Mouse (Mus musculus) midbrain, embryonic 13.5 days (tissue): ENCODE measurements around the gene 9930111J21Rik1. TPM values are rescaled to one million over a fixed set of nuclear protein-coding genes. Genes with fewer than 3 reads are reported as not detected.
"Not testable (repeated sequence)": the region's sequence is repeated elsewhere in the genome, so short reads cannot be mapped to it uniquely, and the experiment has no call there.

Source experiments
- ATAC-seq: fragments of 200-750 bp; cut with Nextera tagmentation; 2 replicates; pipeline ENCODE4 v1.8.0; 2017; ENCODE audit warnings: mild to moderate bottlenecking, moderate TSS enrichment, moderate library complexity
- H3K27ac ChIP-seq: fragments of 300-500 bp; sonication (generic); 2 replicates; pipeline ENCODE4 v1.5.1; 2015; ENCODE audit warnings: inconsistent platforms, mild to moderate bottlenecking, moderate library complexity
- H3K27me3 ChIP-seq: fragments of 300-500 bp; sonication (generic); 2 replicates; pipeline ENCODE4 v1.6.1; 2015; ENCODE audit warnings: mild to moderate bottlenecking, inconsistent platforms
- H3K36me3 ChIP-seq: fragments of 300-500 bp; sonication (generic); 2 replicates; pipeline ENCODE4 v1.6.1; 2015; ENCODE audit warnings: mild to moderate bottlenecking, inconsistent platforms
- H3K4me1 ChIP-seq: fragments of 300-500 bp; sonication (generic); replicated peaks from 2 replicates; pipeline ENCODE4 v1.6.1; 2015; ENCODE audit warnings: inconsistent platforms
- H3K4me2 ChIP-seq: fragments of 300-500 bp; sonication (generic); replicated peaks from 2 replicates; pipeline ENCODE4 v1.6.1; 2015; ENCODE audit warnings: moderate library complexity, mild to moderate bottlenecking, inconsistent platforms
- H3K4me3 ChIP-seq: fragments of 300-500 bp; sonication (generic); replicated peaks from 2 replicates; pipeline ENCODE4 v1.5.1; 2015; ENCODE audit warnings: mild to moderate bottlenecking, inconsistent platforms
- H3K9ac ChIP-seq: fragments of 300-500 bp; sonication (generic); replicated peaks from 2 replicates; pipeline ENCODE4 v1.6.1; 2015; ENCODE audit warnings: mild to moderate bottlenecking, inconsistent platforms
- H3K9me3 ChIP-seq: fragments of 300-500 bp; sonication (generic); 2 replicates; pipeline ENCODE4 v1.6.1; 2016; ENCODE audit warnings: mild to moderate bottlenecking, inconsistent platforms
- WGBS: fragments of 180-500 bp; shearing (Covaris S2); methylation state at CpG from one replicate; pipeline ENCODE4 v1.1.7; 2015; 5-methylcytosine and 5-hydroxymethylcytosine counted together
- polyA plus RNA-seq: library from polyadenylated mRNA; unstranded; fragments of >200 nt; fragmentation: Nextera tagmentation; extraction: Ambion mirVana; gene quantifications from 2 replicates; pipeline ENCODE4 v1.2.1, GENCODE M21; 2015

9930111J21Rik1 gene
- polyA plus RNA-seq, 1 experiment from 2014 or later: 0.24 TPM

DNA sequence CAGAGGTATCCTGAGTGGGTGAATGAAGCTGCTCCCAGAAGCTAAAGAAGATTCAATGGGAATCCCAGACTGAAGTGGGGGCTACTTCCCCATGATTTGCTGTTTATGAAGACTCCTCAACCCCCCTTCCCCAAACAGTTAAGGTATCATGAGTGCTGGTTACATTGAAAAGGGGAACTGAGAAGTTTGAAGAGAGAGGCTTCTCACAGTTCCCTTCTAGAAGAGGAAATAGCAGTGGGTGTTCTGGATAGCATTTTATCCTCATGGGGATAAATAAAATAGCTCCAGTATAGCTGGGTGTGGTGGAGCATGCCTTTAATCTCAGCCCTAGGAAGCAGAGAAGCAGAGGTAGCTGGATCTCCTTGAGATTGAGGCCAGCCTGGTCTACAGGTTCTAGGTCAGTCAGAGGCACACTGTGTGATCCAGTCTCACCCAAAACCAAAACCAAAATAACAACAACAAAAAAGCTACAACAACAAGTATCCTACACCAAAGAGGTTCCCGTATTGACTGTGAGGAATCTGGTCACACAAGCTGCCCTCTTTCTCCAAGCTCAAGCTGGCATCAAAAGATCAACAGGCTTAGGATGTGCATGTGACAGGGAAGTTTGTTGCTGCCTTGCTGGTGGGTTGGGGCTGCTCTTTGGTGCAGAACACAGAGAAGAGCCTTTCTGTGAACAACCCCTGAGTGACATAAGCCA lies 808 bp downstream of the 9930111J21Rik1 start, which contains the start of gene Olfr56:
Olfr56 (plus strand) TSS at position 650 of the 700 bp plus-strand sequence.
- H3K9me3 ChIP-seq, H3K27ac ChIP-seq, H3K9ac ChIP-seq, ATAC-seq, H3K4me2 ChIP-seq, H3K4me1 ChIP-seq, H3K27me3 ChIP-seq, H3K36me3 ChIP-seq, H3K4me3 ChIP-seq: not testable (repeated sequence)
- no CpG with 5 or more reads among the region's 1 CpGs for WGBS

DNA sequence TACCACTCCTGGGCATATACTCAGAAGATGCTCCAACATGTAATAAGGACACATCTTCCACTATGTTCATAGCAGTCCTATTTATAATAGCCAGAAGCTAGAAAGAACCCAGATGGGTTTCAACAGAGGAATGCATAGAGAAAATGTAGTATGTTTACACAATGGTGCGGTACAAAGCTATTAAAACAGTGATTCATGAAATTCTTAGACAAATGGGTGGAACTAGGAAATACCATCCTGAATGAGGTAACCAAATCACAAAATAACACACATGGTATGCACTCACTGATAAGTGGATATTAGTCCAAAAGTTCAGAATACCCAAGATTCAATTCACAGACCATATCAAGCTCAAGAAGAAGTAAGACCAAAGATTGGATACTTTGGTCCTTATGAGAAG lies 4.5 kb downstream of the 9930111J21Rik1 start:
- not testable (repeated sequence) for H3K4me3 ChIP-seq, H3K36me3 ChIP-seq, H3K9ac ChIP-seq, H3K9me3 ChIP-seq, H3K27ac ChIP-seq, H3K27me3 ChIP-seq, ATAC-seq, H3K4me1 ChIP-seq, H3K4me2 ChIP-seq
- no CpG with 5 or more reads among the region's 1 CpGs for WGBS

DNA sequence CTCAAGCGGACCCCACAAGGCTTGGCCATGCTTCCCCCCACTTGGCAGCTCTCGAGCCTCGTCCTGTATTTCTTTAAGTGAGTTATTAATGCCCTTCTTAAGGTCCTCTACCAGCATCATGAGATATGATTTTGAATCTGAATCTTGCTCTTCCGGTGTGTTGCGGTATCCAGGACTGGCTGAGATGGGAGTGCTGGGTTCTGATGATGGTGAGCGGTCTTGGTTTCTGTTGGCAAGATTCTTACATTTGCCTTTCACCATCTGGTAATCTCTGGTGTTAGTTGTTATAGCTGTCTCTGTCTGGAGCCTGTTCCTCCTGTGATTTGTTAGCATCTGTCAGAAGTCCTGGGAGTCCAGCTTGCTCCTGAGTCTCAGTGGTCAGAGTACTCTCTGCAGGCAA lies 33.1 kb downstream of the 9930111J21Rik1 start, which contains the start of gene Psme2b:
Psme2b (minus strand) TSS at position 101 of the 400 bp plus-strand sequence.
- H3K9me3 ChIP-seq, H3K4me2 ChIP-seq, H3K27ac ChIP-seq, H3K4me3 ChIP-seq, ATAC-seq, H3K36me3 ChIP-seq, H3K27me3 ChIP-seq, H3K4me1 ChIP-seq, H3K9ac ChIP-seq: not testable (repeated sequence)
- WGBS: 95% methylated on average over 6 of the region's 6 CpGs

DNA sequence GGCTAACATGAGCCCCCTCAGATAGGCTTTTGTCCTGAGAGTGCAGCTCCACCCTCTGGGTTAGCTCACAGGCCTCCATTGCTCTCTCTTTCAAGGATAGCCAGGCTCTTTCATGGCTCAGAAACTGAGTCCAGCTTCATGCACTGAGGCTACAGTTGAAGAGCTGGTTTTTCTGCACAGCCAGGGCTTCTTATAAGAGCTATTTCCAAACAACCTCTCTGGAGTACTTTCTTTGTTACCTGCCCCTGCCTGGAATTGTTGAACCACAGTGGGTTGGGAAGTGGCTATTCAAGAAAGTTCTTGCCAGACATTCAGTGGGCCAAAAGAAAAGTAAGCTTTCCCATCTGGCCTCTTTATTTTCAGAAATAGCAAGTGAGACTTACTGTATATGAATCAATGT lies 39.9 kb downstream of the 9930111J21Rik1 start:
- H3K4me2 ChIP-seq, H3K36me3 ChIP-seq, ATAC-seq, H3K27me3 ChIP-seq, H3K4me3 ChIP-seq, H3K4me1 ChIP-seq, H3K27ac ChIP-seq, H3K9me3 ChIP-seq, H3K9ac ChIP-seq: not testable (repeated sequence)

DNA sequence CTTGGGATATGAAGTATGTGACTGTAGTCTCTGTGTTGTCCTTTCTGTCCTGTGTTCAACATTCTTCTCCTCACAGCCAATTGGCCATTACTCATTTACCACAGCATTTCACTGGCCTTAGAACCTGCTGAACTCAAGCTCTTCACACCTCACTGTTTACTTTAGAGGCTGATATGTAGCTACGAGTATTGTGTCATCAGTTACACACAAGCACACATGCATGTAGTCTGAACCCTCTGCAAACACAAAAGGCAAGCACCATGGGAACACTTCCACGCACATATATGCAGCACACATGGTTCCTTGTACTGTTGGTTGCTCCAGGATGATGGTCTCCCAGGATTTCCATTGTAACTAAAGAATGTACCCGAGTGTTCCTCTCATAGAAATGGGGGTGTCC lies 43.9 kb downstream of the 9930111J21Rik1 start:
- not testable (repeated sequence) for H3K4me1 ChIP-seq, H3K9ac ChIP-seq, H3K4me2 ChIP-seq, ATAC-seq, H3K4me3 ChIP-seq, H3K27me3 ChIP-seq, H3K27ac ChIP-seq, H3K36me3 ChIP-seq, H3K9me3 ChIP-seq
- WGBS: no CpG with 5 or more reads among the region's 3 CpGs

DNA sequence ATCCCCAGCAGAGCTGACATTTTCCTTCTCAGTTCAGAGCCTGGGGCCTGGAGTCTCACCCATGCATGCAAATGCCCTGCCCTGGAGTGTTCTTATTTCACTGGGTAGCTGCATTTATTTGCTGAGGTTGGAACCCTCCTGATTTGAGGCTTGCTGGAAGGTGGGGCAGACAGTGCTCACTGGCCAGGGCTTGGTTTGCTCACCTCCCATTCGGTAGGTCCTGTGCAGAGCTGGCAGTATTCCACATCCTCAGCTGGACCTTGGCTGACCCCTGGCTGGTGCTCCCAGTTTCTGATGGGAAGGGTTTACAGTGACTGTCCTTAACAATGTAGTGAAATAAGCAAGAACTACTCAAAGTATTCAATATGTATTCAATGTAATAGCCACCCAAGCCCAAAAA lies 45.3 kb downstream of the 9930111J21Rik1 start:
- not testable (repeated sequence) for H3K27me3 ChIP-seq, H3K4me1 ChIP-seq, H3K9ac ChIP-seq, H3K4me3 ChIP-seq, H3K27ac ChIP-seq, H3K4me2 ChIP-seq, ATAC-seq, H3K9me3 ChIP-seq, H3K36me3 ChIP-seq
- WGBS: 71% methylated on average over 1 of the region's 1 CpGs

DNA sequence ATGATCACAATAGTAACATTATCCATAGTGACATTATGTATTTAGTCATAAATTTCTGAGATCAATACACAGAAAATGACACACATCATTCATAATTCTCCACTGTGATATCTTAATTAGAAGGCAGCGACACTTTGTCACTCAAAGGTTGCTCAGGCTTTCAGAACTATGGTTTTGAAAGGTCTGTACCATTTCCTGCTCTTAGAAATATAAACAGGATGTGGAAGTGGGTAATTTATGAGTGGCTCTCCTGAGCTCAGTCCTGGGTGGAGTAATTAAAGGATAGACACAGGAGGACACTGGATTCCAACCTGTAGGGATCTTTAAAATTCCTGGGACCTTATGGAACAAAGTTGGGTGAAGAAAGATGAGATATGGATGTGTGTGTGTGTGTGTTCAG lies 45.8 kb downstream of the 9930111J21Rik1 start:
- not testable (repeated sequence) for H3K27ac ChIP-seq, ATAC-seq, H3K4me1 ChIP-seq, H3K9me3 ChIP-seq, H3K27me3 ChIP-seq, H3K36me3 ChIP-seq, H3K4me2 ChIP-seq, H3K4me3 ChIP-seq, H3K9ac ChIP-seq
- WGBS: 89% methylated on average over 1 of the region's 1 CpGs

DNA sequence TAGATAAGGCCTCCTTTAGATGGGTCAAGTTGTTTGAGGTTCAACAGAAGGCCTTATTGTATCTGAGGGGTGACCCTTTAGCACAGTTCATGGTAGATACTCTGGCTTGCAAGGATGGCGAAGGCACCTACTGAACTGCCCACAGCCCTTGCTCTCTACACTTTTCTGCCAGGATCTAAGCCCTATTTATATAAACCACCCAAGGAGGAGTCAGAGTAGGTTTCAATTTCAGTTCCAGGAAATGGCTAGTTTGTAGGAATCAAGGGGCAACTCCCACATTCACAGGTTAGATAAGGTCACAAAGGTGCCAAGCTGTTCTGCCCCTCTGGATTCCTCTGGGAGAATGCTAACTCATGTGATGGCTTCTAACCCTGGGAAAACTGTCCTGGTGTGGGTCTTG lies 51.1 kb downstream of the 9930111J21Rik1 start:
- not testable (repeated sequence) for H3K4me2 ChIP-seq, H3K27me3 ChIP-seq, H3K9me3 ChIP-seq, H3K27ac ChIP-seq, H3K4me3 ChIP-seq, H3K9ac ChIP-seq, H3K4me1 ChIP-seq, H3K36me3 ChIP-seq, ATAC-seq
- 94% methylated on average over 1 of the region's 1 CpGs for WGBS

DNA sequence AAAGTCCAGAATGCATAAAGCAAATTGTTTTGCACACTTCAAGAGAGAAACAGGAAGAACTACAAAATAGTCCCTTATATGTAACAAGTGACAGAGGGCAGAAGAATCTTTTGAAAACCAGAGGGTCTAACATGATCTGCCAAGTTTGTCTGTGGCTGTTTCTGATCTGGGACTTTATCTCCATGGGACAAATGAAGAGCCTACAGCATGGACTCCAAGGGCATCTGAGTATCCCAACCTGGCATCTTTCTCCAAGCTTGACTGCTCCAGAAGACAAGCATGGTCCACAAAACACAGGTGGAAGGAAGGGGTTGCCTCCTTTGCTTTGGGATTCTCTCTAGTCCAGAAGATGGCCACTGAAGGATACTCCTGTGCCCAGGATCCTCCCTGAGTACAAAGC lies 52.8 kb downstream of the 9930111J21Rik1 start:
- not testable (repeated sequence) for ATAC-seq, H3K27ac ChIP-seq, H3K9me3 ChIP-seq, H3K36me3 ChIP-seq, H3K9ac ChIP-seq, H3K4me1 ChIP-seq, H3K4me3 ChIP-seq, H3K27me3 ChIP-seq, H3K4me2 ChIP-seq

DNA sequence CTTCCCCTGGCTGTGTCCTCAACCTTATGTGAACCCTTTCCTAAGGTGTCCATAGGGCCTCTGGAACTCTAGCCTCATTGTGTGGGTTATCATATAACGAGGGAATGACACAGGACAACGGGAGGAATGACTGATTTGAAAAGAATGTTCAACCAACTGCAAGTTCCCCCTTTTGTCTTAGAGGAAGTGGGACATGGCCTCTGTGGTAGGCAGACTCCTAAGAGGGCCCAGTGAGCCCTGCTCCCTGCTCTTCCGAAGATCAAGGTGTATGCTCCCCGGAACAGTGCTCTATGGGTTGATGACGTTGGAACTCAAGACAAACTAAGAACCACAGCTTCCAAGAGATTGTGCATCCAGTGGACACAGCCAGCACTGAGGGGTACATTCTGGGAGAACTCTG lies 55.4 kb downstream of the 9930111J21Rik1 start:
- not testable (repeated sequence) for H3K36me3 ChIP-seq, H3K4me3 ChIP-seq, ATAC-seq, H3K9me3 ChIP-seq, H3K27me3 ChIP-seq, H3K27ac ChIP-seq, H3K4me2 ChIP-seq, H3K4me1 ChIP-seq, H3K9ac ChIP-seq
- 83% methylated on average over 5 of the region's 5 CpGs for WGBS

DNA sequence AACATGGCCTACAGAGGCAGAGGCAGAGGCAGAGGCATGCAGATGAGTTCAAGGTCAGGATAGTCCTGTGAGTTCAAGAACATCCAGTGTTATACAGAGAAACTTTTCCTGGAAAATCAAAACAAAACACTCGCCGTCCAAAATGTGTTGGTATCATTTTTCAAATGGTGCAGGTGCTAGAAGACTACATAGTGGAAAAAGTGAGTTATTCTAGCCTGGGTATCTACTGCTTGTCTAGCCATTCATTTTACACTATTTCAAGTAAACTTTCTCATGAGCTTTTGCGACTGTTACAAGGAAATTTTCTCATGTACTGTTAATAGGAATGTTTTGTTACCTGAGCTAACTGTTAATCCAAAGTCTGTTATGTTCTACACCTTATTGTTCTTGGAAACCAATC lies 60.8 kb downstream of the 9930111J21Rik1 start:
- Histone ChIP-seq H3K9me3 (no peaks in the 10 kb centered on the region), H3K27me3 (no peaks in the 10 kb centered on the region), H3K4me2 (no peak overlapping the region), H3K4me3 (no peak overlapping the region), H3K4me1 (no peaks in the 10 kb centered on the region), H3K27ac (no peak overlapping the region), H3K36me3 (no peaks in the 10 kb centered on the region), H3K9ac (no peak overlapping the region)
- no peak for ATAC-seq
- WGBS: 92% methylated on average over 3 of the region's 3 CpGs

DNA sequence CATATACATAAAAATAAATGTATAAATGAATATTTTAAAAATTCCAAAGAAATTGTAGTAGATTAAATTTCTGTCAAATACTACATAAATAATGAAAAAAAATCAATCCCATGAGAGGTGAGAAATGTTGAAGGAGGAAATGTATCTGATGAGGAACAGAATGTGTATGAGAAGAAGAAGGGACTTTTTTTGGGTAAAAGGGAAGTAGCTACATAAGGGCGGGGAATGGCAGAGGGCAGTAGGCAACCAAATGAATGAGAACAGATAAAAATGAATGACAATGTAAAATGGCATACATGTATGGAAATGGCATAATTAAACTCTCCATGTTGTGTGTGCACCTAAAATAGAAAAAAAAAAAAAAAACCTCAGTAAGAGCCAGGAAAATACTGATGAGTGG lies 65.6 kb downstream of the 9930111J21Rik1 start:
- 98% methylated on average over 1 of the region's 1 CpGs for WGBS
- ATAC-seq: no peak

DNA sequence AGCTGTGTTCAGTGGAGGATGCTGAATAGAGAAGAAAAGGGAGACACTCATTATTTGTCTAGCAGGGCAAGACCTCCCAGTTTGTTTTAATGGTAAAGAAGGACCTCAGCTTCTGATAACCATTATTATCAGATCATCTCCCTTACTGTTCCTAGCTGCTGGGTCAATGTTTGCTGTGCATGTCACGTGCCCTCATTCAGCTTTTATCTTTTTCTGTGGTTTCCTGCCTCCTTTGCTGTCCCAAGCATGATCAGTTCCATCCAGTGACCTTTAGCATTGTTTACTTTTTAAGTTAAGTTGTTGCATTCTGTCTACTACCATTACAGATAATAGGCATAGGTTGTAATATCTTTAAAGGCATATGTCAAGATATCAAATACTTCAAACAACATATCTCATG lies 70.7 kb downstream of the 9930111J21Rik1 start:
- H3K9me3 ChIP-seq: no peaks in the 10 kb centered on the region
- ATAC-seq: no peak
- no peaks in the 10 kb centered on the region for H3K4me1 ChIP-seq
- WGBS: 74% methylated on average over 1 of the region's 1 CpGs
- no peak overlapping the region for H3K27ac ChIP-seq
- H3K4me3 ChIP-seq: no peak overlapping the region
- H3K9ac ChIP-seq: no peak overlapping the region
- no peak overlapping the region for H3K4me2 ChIP-seq
- H3K36me3 ChIP-seq: no peaks in the 10 kb centered on the region
- no peaks in the 10 kb centered on the region for H3K27me3 ChIP-seq

More for the DNA sequence above, 65.6 kb downstream of the 9930111J21Rik1 start:
- H3K4me1 ChIP-seq: no peaks in the 10 kb centered on the region
- no peak overlapping the region for H3K4me3 ChIP-seq
- H3K36me3 ChIP-seq: no peaks in the 10 kb centered on the region
- H3K27ac ChIP-seq: no peak overlapping the region
- no peaks in the 10 kb centered on the region for H3K9me3 ChIP-seq
- no peak overlapping the region for H3K4me2 ChIP-seq
- no peak overlapping the region for H3K9ac ChIP-seq
- H3K27me3 ChIP-seq: no peaks in the 10 kb centered on the region
